Mouse (Mus musculus): Measurements from ENCODE around the gene Spsb2.
"Not testable (repeated sequence)": the region's sequence is repeated elsewhere in the genome, so short reads cannot be mapped to it uniquely, and the experiment has no call there.

The Spsb2 gene

GRCm38 (mm10) chr6:124814858-124815774, 6.7 kb downstream of the Spsb2 start:
- in situ Hi-C loops (cut with MboI; ENCODE audit: unreplicated experiment in 2 of 2), result no loop called here

GRCm38 (mm10) chr6:124816611-124817010, 8.2 kb downstream of the Spsb2 start:
- in situ Hi-C loops (cut with MboI; ENCODE audit: unreplicated experiment in 2 of 2), result no loop called here

- in situ Hi-C loops (cut with MboI; ENCODE audit: unreplicated experiment in 2 of 2), result no loop called here
These were observed 8.7 kb downstream of the Spsb2 start for GRCm38 (mm10) chr6:124817125-124817524.

DNA sequence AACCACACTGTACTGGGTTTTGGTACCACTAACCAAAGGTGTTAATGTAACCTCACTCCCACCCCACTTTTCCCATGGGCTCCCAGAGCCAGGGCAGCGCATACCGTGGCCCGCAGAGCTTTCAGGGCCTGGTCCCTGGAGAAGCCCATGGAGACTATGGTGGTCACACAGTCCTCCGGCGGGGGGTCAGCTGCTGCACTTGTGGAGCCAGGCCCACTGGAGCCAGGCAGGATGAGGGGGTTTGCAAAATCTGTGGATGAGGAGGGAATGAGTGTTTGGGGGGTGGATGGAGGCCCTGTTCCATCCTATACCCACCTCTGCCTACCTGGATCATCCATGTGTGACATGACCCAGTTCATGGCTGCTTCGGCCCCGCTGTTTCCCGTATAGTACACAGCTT, 9.1 kb downstream of the Spsb2 start:
- in situ Hi-C loops (cut with MboI; ENCODE audit: unreplicated experiment in 2 of 2), result no loop called here

DNA sequence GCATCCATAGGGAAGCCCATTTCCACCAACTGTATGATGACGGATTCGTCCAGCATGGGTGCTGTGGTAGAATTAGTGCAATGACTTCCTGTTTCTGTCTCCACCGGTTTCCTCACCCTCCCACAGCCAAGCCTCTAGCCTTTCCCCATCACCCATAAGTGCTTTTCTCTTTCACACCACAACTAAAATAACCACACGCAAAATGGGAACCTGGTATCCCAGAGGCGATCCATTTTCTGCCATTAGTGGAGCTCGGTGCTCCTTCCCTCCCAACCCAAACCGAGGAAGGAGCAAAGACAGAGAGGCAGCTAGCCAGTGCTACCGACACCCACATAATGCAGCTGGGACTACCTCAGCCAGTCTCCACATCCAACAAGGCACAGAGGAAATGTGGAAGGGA, 9.5 kb downstream of the Spsb2 start:
- in situ Hi-C loops (cut with MboI; ENCODE audit: unreplicated experiment in 2 of 2), result no loop called here

DNA sequence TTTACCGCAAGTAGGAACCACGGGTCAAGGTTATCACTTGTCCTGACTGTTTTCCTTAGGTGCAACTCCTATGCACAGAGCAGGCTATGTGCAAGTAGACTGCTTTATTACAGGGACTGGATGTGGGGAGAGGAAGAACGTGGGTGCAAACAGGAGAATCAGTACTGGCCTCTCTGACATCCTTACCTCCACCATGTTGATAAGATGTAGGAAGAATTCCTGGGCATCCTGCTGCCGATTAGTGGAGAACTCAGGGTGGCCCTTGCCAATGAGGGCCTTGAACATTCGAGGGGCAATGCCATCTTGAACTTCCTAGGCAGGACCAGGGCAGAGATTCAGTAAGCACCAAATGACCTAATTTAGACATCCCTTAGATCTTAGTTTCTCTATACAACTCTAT, 12.4 kb downstream of the Spsb2 start:
- in situ Hi-C loops (cut with MboI; ENCODE audit: unreplicated experiment in 2 of 2), result no loop called here

DNA sequence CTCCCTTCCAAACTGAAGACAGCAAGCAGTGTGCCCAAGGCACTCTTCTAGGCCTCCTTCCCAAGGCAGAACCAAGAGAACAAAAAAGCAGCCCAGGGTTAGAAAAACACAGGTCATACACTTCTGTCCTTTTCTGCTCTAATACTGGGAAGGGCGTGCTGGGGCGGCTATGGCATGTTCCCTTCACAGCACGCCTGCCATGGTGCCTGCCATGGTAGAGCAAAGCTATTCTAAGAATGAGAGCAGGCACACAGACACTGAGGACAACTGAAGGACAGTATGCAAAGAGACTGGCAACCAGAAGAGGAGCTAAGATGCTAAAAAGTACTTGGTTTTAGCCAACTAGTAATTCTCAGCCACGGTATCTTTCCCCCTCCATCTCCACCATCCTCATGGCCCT, 13.6 kb downstream of the Spsb2 start:
- in situ Hi-C loops (cut with MboI; ENCODE audit: unreplicated experiment in 2 of 2), result no loop called here

- in situ Hi-C loops (cut with MboI; ENCODE audit: unreplicated experiment in 2 of 2), result no loop called here
These were observed 19.7 kb downstream of the Spsb2 start for GRCm38 (mm10) chr6:124828101-124828592.

- in situ Hi-C loops (cut with MboI; ENCODE audit: unreplicated experiment in 2 of 2), result no loop called here
These were observed 20.7 kb downstream of the Spsb2 start, which contains the start of the genes Usp5 and Cdca3 for GRCm38 (mm10) chr6:124828868-124829798. Gene Usp5, minus strand, starts transcription at chr6:124829484. Gene Cdca3, plus strand, starts transcription at chr6:124829547.

DNA sequence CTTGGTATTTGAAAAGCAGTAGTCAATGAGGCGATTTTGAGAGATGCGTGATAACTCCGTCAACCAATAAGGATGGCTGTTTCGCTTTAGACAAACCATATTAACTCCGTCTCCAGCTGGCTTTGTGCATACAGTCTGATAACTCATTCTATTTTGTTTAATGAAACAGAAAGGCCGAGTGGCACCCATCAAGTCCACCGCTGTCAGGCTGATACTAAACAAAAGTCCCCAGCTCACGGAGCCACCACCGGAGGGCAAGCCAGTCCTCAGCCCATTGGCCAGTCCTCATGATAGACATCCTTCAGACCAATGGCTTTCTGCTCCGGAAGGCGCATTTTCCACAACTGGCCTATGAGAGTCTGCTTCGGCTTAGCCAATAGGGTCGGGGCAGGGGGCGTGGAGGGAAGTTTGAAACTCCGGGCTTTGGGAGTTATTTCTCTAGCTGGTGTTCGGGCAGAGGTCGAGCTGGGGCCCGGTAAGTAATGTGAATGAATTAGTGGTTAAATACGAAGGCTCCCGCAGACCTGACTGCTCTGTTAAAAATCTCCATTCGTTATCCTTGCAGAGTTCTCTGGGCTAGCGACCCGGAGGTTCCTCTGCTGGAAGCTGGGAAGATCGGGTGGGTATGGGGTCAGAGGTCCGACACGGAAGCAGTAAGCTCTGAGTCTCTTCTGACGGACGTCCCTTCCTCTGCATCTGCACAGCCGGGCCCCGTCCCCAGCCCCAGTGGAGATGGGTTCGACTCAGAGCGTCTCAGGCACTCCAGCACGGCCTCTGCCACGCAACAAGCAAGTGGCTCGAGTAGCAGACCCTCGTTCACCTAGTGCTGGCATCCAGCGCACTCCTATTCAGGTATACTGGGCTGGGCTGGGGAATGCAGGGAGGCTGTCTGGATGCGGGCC, 21.6 kb downstream of the Spsb2 start:
- in situ Hi-C loops (cut with MboI; ENCODE audit: unreplicated experiment in 2 of 2), result no loop called here

DNA sequence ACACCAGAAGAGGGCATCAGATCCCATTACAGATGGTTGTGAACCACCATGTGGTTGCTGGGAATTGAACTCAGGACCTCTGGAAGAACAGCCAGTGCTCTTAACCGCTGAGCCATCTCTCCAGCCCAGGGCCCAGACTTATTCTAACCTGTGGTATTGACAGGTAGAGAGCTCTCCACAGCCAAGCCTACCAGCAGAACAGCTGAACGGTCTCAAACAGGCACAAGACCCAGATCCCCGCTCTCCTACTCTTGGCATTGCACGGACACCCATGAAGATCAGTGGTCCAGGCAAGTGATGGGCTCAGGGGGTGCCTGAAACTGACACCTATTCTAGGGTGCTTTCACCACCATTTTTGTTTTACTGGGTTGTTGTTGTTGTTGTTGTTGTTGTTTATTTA, 22.7 kb downstream of the Spsb2 start:
- in situ Hi-C loops (cut with MboI; ENCODE audit: unreplicated experiment in 2 of 2), result not testable (repeated sequence)

- in situ Hi-C loops (cut with MboI; ENCODE audit: unreplicated experiment in 2 of 2), result no loop called here
These were observed 23.2 kb downstream of the Spsb2 start for GRCm38 (mm10) chr6:124831649-124832048.

- in situ Hi-C loops (cut with MboI; ENCODE audit: unreplicated experiment in 2 of 2), result no loop called here
These were observed 26.1 kb downstream of the Spsb2 start for GRCm38 (mm10) chr6:124834512-124835081.

- in situ Hi-C loops (cut with MboI; ENCODE audit: unreplicated experiment in 2 of 2), result no loop called here
These were observed 27.1 kb downstream of the Spsb2 start for GRCm38 (mm10) chr6:124835531-124835930.

DNA sequence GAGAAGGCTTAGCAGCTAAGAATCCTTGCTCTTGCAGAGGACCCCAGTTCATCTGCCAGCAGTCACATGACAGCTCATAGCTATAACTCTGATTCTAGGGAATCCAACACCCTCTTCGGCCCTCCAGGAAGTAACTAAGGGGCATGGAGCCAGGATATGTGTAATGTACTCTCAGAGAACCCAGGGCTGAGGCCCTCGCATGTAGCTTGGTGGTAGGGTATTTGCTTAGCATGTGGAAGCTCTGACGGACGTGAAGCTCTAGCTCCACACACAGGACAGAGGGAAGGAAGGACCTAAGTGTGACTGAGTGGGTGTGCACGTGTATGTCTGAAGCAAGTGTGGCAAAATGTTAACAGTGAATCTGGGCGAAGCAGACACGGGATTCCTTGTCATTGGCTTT, 27.9 kb downstream of the Spsb2 start:
- in situ Hi-C loops (cut with MboI; ENCODE audit: unreplicated experiment in 2 of 2), result no loop called here

DNA sequence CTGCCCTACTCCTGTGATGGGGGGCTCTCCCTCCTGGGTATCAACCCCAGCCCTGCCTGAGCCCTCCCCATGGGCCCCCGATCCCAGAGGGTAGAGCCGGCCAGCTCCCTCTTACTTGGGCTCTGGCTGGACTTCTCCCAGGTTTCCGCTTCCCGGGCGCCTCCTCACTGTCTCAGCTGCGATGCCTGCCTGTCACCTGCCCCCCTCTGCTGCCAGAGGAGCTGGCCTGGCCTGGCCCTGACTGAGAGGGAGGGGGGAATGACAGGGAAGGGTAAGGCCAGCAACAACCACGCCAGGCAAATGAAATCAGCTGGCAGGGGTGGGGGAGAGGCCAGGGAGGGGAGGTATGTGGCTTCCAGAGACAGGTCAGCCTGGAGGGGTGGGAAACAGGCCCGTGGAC, 31.3 kb downstream of the Spsb2 start:
- in situ Hi-C loops (cut with MboI; ENCODE audit: unreplicated experiment in 2 of 2), result no loop called here

GRCm38 (mm10) chr6:124840241-124841167, 32.0 kb downstream of the Spsb2 start, which contains the start of gene Gnb3:
Gene Gnb3, minus strand, starts transcription at chr6:124840275.
- in situ Hi-C loops (cut with MboI; ENCODE audit: unreplicated experiment in 2 of 2), result no loop called here

DNA sequence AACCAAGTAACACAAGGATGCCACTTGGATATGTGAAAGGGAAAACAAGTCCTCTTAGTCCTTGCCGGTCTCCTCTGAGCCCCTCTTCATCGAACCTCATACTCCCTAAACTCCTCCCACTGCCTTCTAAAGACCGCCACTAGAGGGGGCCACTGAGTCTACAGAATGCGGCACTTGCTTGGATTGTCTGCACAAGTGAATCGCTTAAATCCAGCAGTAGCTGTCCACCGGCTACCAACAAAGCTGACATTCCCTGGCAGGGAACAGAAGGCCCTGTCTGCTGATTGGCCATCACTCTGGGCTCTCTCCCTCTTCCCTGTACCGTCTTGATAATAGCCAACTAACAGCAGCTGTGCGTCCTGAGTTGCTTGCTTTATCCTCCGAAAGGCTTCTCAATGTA, 38.8 kb downstream of the Spsb2 start:
- in situ Hi-C loops (cut with MboI; ENCODE audit: unreplicated experiment in 2 of 2), result no loop called here
